Mouse (Mus musculus): ENCODE measurements around the gene Olfr1026. TPM values are rescaled to one million over a fixed set of nuclear protein-coding genes. Genes with fewer than 3 reads are reported as not detected.

The Olfr1026 gene
- total RNA-seq (2021), result not detected

- intact Hi-C loops (cut with DNase I), result no loop called here
- no peak for DNase-seq (ENCODE audit: extremely low spot score in 1 of 2, low spot score in 2 of 2)
These were observed at the start of gene Olfr1026 for GRCm38 (mm10) chr2:85921258-85921657. Gene Olfr1026 (plus strand): TSS chr2:85921558.

- DNase-seq (ENCODE audit: extremely low spot score in 1 of 2, low spot score in 2 of 2), result no peak
- intact Hi-C loops (cut with DNase I), result no loop called here
These were observed 36.0 kb upstream of the Olfr1026 start, which contains the start of gene Olfr1023 for GRCm38 (mm10) chr2:85885340-85885739. Gene Olfr1023 (plus strand): TSS chr2:85885640.

GRCm38 (mm10) chr2:85904952-85905351 is 16.4 kb upstream of the Olfr1026 start, which contains the start of gene Olfr1024:
Gene Olfr1024 (minus strand): TSS chr2:85905052.
- intact Hi-C loops (cut with DNase I), result no loop called here
- DNase-seq (ENCODE audit: extremely low spot score in 1 of 2, low spot score in 2 of 2), result no peak

- intact Hi-C loops (cut with DNase I), result no loop called here
- no peak for DNase-seq (ENCODE audit: extremely low spot score in 1 of 2, low spot score in 2 of 2)
These were observed 8.2 kb upstream of the Olfr1026 start for GRCm38 (mm10) chr2:85913197-85913596.

- no peak for DNase-seq (ENCODE audit: extremely low spot score in 1 of 2, low spot score in 2 of 2)
- intact Hi-C loops (cut with DNase I), result no loop called here
These were observed 6.5 kb upstream of the Olfr1026 start, which contains the start of gene Olfr1025-ps1 for GRCm38 (mm10) chr2:85914893-85915292. Gene Olfr1025-ps1 (plus strand): TSS chr2:85915193.

GRCm38 (mm10) chr2:85950137-85950536 is 28.8 kb downstream of the Olfr1026 start, which contains the start of gene Olfr1028:
Gene Olfr1028 (plus strand): TSS chr2:85950437.
- intact Hi-C loops (cut with DNase I), result no loop called here
- DNase-seq (ENCODE audit: extremely low spot score in 1 of 2, low spot score in 2 of 2), result no peak

GRCm38 (mm10) chr2:85973595-85973994 is 52.2 kb downstream of the Olfr1026 start, which contains the start of gene Olfr1029:
Gene Olfr1029 (plus strand): TSS chr2:85973895.
- intact Hi-C loops (cut with DNase I), result no loop called here
- DNase-seq (ENCODE audit: extremely low spot score in 1 of 2, low spot score in 2 of 2), result no peak

Other genes starting within 250 kb of the Olfr1026 start
- gene Olfr1006, start 242.8 kb upstream of the Olfr1026 start, total RNA-seq (2021), result not detected
- not detected for gene Olfr1008, start 232.1 kb upstream of the Olfr1026 start, total RNA-seq (2021)
- not detected for gene Olfr1009, start 206.1 kb upstream of the Olfr1026 start, total RNA-seq (2021)
- gene Olfr1012, start 158.8 kb upstream of the Olfr1026 start, total RNA-seq (2021), result not detected
- gene Olfr1013, start 154.5 kb upstream of the Olfr1026 start, total RNA-seq (2021), result not detected
- not detected for gene Olfr1014, start 148.8 kb upstream of the Olfr1026 start, total RNA-seq (2021)
- not detected for gene Olfr1015, start 139.5 kb upstream of the Olfr1026 start, total RNA-seq (2021)
- gene Olfr1016, start 119.0 kb upstream of the Olfr1026 start, total RNA-seq (2021), result not detected
- gene Olfr1018, start 103.1 kb upstream of the Olfr1026 start, total RNA-seq (2021), result not detected
- not detected for gene Olfr1019, start 76.1 kb upstream of the Olfr1026 start, total RNA-seq (2021)
- gene Olfr1020, start 74.5 kb upstream of the Olfr1026 start, total RNA-seq (2021), result not detected
- not detected for gene Olfr1022, start 53.0 kb upstream of the Olfr1026 start, total RNA-seq (2021)
- gene Olfr1023, start 35.9 kb upstream of the Olfr1026 start, total RNA-seq (2021), result not detected
- gene Olfr1024, start 16.5 kb upstream of the Olfr1026 start, total RNA-seq (2021), result not detected
- not detected for gene Olfr1025-ps1, start 6.4 kb upstream of the Olfr1026 start, total RNA-seq (2021)
- gene Olfr1028, start 28.9 kb downstream of the Olfr1026 start, total RNA-seq (2021), result not detected
- gene Olfr1029, start 52.3 kb downstream of the Olfr1026 start, total RNA-seq (2021), result not detected
- not detected for gene Olfr1030, start 57.7 kb downstream of the Olfr1026 start, total RNA-seq (2021)
- not detected for gene Olfr1031, start 68.7 kb downstream of the Olfr1026 start, total RNA-seq (2021)
- not detected for gene Olfr1032, start 84.0 kb downstream of the Olfr1026 start, total RNA-seq (2021)
- not detected for gene Olfr1033, start 99.1 kb downstream of the Olfr1026 start, total RNA-seq (2021)
- not detected for gene Olfr1034, start 124.3 kb downstream of the Olfr1026 start, total RNA-seq (2021)
- gene Olfr1036, start 152.4 kb downstream of the Olfr1026 start, total RNA-seq (2021), result not detected
- gene Olfr1037, start 165.8 kb downstream of the Olfr1026 start, total RNA-seq (2021), result not detected
- not detected for gene Olfr1039, start 214.4 kb downstream of the Olfr1026 start, total RNA-seq (2021)
- not detected for gene Olfr1040, start 225.2 kb downstream of the Olfr1026 start, total RNA-seq (2021)
- not detected for gene Olfr1042, start 240.3 kb downstream of the Olfr1026 start, total RNA-seq (2021)
- gene Olfr1043, start 246.0 kb downstream of the Olfr1026 start, total RNA-seq (2021), result not detected

All from left cerebral cortex, postnatal 10 days (tissue).